Mouse (Mus musculus) forebrain, postnatal 0 days (tissue): ENCODE measurements around the gene Thsd4. TPM values are rescaled to one million over a fixed set of nuclear protein-coding genes. Genes with fewer than 3 reads are reported as not detected.
A peak's percentile ranks its signal among the peaks of the same experiment; 100 is the strongest.

ENCODE experiments used
- ATAC-seq: fragments of 200-750 bp; cut with Nextera tagmentation; 2 replicates; pipeline ENCODE4 v1.8.0; 2017; ENCODE audit warnings: mild to moderate bottlenecking, moderate library complexity
- DNase-seq: peaks from one replicate; pipeline ENCODE4 v3.0.0-alpha.2; 2015
- H3K27ac ChIP-seq: fragments of 300-500 bp; sonication (generic); 2 replicates; pipeline ENCODE4 v1.5.1; 2014; ENCODE audit warnings: low read depth, mild to moderate bottlenecking, antibody characterized with exemption, low read length, moderate library complexity, mixed read lengths
- H3K27me3 ChIP-seq: fragments of 300-500 bp; sonication (generic); 2 replicates; pipeline ENCODE4 v1.6.1; 2014; ENCODE audit warnings: mild to moderate bottlenecking, low read length, mixed read lengths; ENCODE audit not compliant: insufficient read depth
- H3K36me3 ChIP-seq: fragments of 300-500 bp; sonication (generic); 2 replicates; pipeline ENCODE4 v1.6.1; 2014; ENCODE audit warnings: mild to moderate bottlenecking, moderate library complexity; ENCODE audit not compliant: insufficient read depth
- H3K4me1 ChIP-seq: fragments of 300-500 bp; sonication (generic); 2 replicates; pipeline ENCODE4 v1.6.1; 2014; ENCODE audit warnings: antibody characterized with exemption; ENCODE audit not compliant: insufficient read depth
- H3K4me2 ChIP-seq: fragments of 300-500 bp; sonication (generic); 2 replicates; pipeline ENCODE4 v1.6.1; 2014; ENCODE audit warnings: low read depth, mild to moderate bottlenecking, moderate library complexity
- H3K4me3 ChIP-seq: fragments of 300-500 bp; sonication (generic); 2 replicates; pipeline ENCODE4 v1.5.1; 2014; ENCODE audit warnings: low read depth, low read length, mixed read lengths
- H3K9ac ChIP-seq: fragments of 300-500 bp; sonication (generic); 2 replicates; pipeline ENCODE4 v1.6.1; 2014; ENCODE audit warnings: mild to moderate bottlenecking
- H3K9me3 ChIP-seq: fragments of 300-500 bp; sonication (generic); 2 replicates; pipeline ENCODE4 v1.6.1; 2016; ENCODE audit warnings: low read length
- CTCF ChIP-seq: sonication (generic); IDR thresholded peaks from 2 replicates; pipeline ENCODE4 v1.5.1; 2016; ENCODE audit warnings: antibody characterized with exemption, control low read depth, low read depth
- WGBS: fragments of 180-500 bp; shearing (Covaris S2); extraction: QIAGEN DNeasy Blood & Tissue Kit; methylation state at CpG from one replicate; pipeline ENCODE4 v1.1.7; 2014; 5-methylcytosine and 5-hydroxymethylcytosine counted together
- polyA plus RNA-seq: library from polyadenylated mRNA; unstranded; fragments of >200 nt; fragmentation: Nextera tagmentation; extraction: Ambion mirVana; gene quantifications from 2 replicates; pipeline ENCODE4 v1.2.1, GENCODE M21; 2015
- total RNA-seq: library from RNA; depleted of rRNA; stranded (reverse); fragments of >200 nt; gene quantifications from 2 replicates; pipeline ENCODE4 v1.2.3, GENCODE M21; 2014

Gene Thsd4
- total and polyA plus RNA-seq, 2 experiments from 2014 or later = 3.5 to 14.2 TPM

- peak; percentile 25 for DNase-seq
- Histone ChIP-seq H3K9me3 (no peaks in the 10 kb centered on the region), H3K9ac (no peak overlapping the region), H3K27me3 (no peaks in the 10 kb centered on the region), H3K4me3 (no peak overlapping the region), H3K36me3 (no peaks in the 10 kb centered on the region), H3K4me1 (no peaks in the 10 kb centered on the region), H3K27ac (no peak overlapping the region), H3K4me2 (no peak overlapping the region)
- no peak for TF ChIP-seq CTCF
- 53% methylated on average over 4 of the region's 4 CpGs for WGBS
- ATAC-seq = peak; percentile 69
These were observed 148.6 kb downstream of the Thsd4 start for GRCm38 (mm10) chr9:60373161-60373737.

- no peak overlapping the region for H3K27ac ChIP-seq
- no peaks in the 10 kb centered on the region for H3K36me3 ChIP-seq
- H3K4me1 ChIP-seq = no peaks in the 10 kb centered on the region
- H3K4me3 ChIP-seq = no peak overlapping the region
- no peaks in the 10 kb centered on the region for H3K9me3 ChIP-seq
- 71% methylated on average over 9 of the region's 9 CpGs for WGBS
- no peak for ATAC-seq
- H3K27me3 ChIP-seq = no peaks in the 10 kb centered on the region
- no peak for TF ChIP-seq CTCF
- DNase-seq = no peak
- H3K4me2 ChIP-seq = no peak overlapping the region
- H3K9ac ChIP-seq = no peak overlapping the region
These were observed 153.3 kb downstream of the Thsd4 start for GRCm38 (mm10) chr9:60368516-60368915.

- Histone ChIP-seq H3K9me3 (no peaks in the 10 kb centered on the region), H3K4me1 (no peaks in the 10 kb centered on the region), H3K4me3 (no peak overlapping the region), H3K27me3 (no peaks in the 10 kb centered on the region), H3K27ac (no peak overlapping the region), H3K9ac (no peak overlapping the region), H3K4me2 (no peak overlapping the region), H3K36me3 (no peaks in the 10 kb centered on the region)
- no peak for TF ChIP-seq CTCF
- DNase-seq = no peak
- no peak for ATAC-seq
- WGBS = 81% methylated on average over 10 of the region's 10 CpGs
These were observed 154.1 kb downstream of the Thsd4 start for GRCm38 (mm10) chr9:60367617-60368305.

DNA sequence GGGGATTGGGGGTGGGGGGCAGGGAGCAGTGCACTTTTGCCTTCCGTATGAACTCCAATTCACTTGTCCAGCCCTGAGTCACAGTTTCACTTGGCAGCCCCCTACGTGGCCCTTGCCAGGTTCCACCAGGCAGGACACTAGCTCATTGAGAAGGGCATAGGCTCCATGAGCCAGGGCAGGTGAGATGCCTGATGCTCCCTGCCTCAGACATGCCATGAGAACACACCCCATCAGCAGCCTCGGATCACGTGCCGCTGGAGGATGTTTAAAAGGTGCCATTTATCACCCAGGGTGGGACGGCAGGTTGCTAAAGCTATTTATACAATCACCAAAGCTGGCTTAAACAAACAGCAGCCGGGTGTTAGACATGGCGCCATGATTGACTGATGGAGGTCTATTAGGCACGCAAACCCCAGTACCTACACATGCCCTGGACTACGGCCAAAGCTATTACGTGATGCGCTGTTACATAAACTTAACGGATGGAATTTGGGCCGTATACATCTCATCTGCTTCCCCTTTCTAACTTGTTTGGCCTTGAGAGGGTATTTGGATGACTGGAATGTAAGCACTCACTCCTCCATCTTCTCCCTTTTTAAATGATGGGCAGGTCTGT, 157.6 kb downstream of the Thsd4 start:
- Histone ChIP-seq H3K9me3 (no peaks in the 10 kb centered on the region), H3K4me1 (no peaks in the 10 kb centered on the region), H3K4me2 (no peak overlapping the region), H3K27ac (no peak overlapping the region), H3K36me3 (no peaks in the 10 kb centered on the region), H3K4me3 (no peak overlapping the region), H3K27me3 (no peaks in the 10 kb centered on the region), H3K9ac (no peak overlapping the region)
- TF ChIP-seq CTCF = no peak
- ATAC-seq (no peak), DNase-seq (no peak)
- 61% methylated on average over 14 of the region's 14 CpGs for WGBS

- H3K36me3 ChIP-seq = no peaks in the 10 kb centered on the region
- no peak for TF ChIP-seq CTCF
- H3K9ac ChIP-seq = no peak overlapping the region
- no peak overlapping the region for H3K4me2 ChIP-seq
- WGBS = 90% methylated on average over 4 of the region's 4 CpGs
- H3K27ac ChIP-seq = no peak overlapping the region
- no peaks in the 10 kb centered on the region for H3K4me1 ChIP-seq
- DNase-seq = no peak
- H3K27me3 ChIP-seq = no peaks in the 10 kb centered on the region
- H3K9me3 ChIP-seq = no peaks in the 10 kb centered on the region
- H3K4me3 ChIP-seq = no peak overlapping the region
- ATAC-seq = no peak
These were observed 169.5 kb downstream of the Thsd4 start for GRCm38 (mm10) chr9:60352351-60352750.

- ATAC-seq = no peak
- WGBS = 91% methylated on average over 6 of the region's 6 CpGs
- TF ChIP-seq CTCF = no peak
These were observed 170.7 kb downstream of the Thsd4 start for GRCm38 (mm10) chr9:60351153-60351552.

DNA sequence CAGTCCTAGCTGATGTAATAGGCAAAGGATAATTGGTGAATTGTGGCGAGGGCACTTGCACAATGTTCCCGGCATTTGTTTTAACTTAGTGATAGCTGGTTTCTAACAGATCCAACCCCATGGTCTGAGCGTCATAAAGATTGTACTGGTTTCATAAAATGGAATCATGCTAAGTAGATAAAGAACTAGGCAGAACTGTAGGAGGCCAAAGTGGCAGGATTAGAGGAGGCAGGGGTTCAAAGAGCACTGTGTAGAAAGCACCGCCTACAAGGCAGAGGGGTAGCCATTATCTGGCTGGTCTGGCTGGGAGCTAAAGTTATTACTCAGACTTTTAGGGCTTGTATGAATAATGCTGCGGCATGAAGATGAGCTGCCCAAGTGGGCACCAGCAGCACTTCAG, 185.7 kb downstream of the Thsd4 start:
- H3K4me2 ChIP-seq = no peak overlapping the region
- no peaks in the 10 kb centered on the region for H3K36me3 ChIP-seq
- 86% methylated on average over 5 of the region's 5 CpGs for WGBS
- no peak for TF ChIP-seq CTCF
- H3K4me3 ChIP-seq = no peak overlapping the region
- no peak overlapping the region for H3K9ac ChIP-seq
- H3K27ac ChIP-seq = no peak overlapping the region
- ATAC-seq = no peak
- no peaks in the 10 kb centered on the region for H3K9me3 ChIP-seq
- no peak for DNase-seq
- H3K4me1 ChIP-seq = no peaks in the 10 kb centered on the region
- H3K27me3 ChIP-seq = no peaks in the 10 kb centered on the region

More at GRCm38 (mm10) chr9:60351153-60351552, 170.7 kb downstream of the Thsd4 start:
- no peak for DNase-seq
- Histone ChIP-seq H3K4me3 (no peak overlapping the region), H3K9me3 (no peaks in the 10 kb centered on the region), H3K9ac (no peak overlapping the region), H3K4me1 (no peaks in the 10 kb centered on the region), H3K27ac (no peak overlapping the region), H3K4me2 (no peak overlapping the region), H3K36me3 (no peaks in the 10 kb centered on the region), H3K27me3 (no peaks in the 10 kb centered on the region)
